Mouse (Mus musculus) cerebellum, postnatal 10 days (tissue): ENCODE measurements around the gene Rpl23.
"Not testable (repeated sequence)": the region's sequence is repeated elsewhere in the genome, so short reads cannot be mapped to it uniquely, and the experiment has no call there.

Experiments
- DNase-seq, 2 experiments: peaks; one replicate each; pipeline ENCODE4 v3.0.0; 2021; ENCODE audit warnings: mixed read lengths in 2 of 2

The Rpl23 gene

GRCm38 (mm10) chr11:97766154-97766881, 15.9 kb downstream of the Rpl23 start, which contains the start of gene Cwc25:
TSS of gene Cwc25 (minus strand) at chr11:97766556.
- peak; percentile 97 to 98 for DNase-seq

DNA sequence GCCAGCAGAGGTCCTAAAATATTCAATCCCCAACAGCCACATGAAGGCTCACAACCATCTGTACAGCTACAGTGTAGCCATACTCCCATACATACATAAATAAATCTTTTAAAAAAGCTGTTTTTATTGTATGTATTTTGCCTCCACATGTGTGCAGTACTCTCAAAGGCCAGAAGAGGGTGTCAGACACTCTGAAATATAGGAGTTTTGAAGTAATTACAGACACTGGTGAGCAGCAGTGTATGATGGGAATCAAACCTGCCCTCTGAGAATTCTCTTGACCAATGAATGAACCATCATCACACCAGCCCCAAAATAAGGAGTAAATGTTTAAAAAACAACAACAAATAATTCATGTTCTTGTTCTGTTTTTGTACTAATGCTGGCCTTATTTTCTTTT, 20.6 kb downstream of the Rpl23 start:
- no peak for DNase-seq

GRCm38 (mm10) chr11:97758942-97759341, 23.3 kb downstream of the Rpl23 start:
- no peak for DNase-seq

DNA sequence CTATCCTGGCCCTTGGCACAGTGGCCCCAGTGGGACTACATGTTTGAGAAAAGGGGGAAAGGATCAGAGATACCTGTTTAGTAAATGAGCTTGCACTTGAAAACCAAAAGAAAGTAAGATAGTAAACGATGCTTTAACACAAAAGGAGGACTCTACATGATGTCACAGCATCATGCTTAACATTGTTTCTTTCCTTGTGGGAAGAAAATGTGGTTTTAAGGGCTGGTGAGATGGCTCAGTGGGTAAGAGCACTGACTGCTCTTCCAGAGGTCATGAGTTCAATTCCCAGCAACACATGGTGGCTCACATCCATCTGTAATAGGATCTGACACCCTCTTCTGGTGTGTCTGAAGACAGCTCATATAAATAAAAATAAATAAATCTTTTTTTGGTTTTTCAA, 24.1 kb downstream of the Rpl23 start:
- no peak for DNase-seq

GRCm38 (mm10) chr11:97753277-97753676, 29.0 kb downstream of the Rpl23 start:
- no peak for DNase-seq

DNA sequence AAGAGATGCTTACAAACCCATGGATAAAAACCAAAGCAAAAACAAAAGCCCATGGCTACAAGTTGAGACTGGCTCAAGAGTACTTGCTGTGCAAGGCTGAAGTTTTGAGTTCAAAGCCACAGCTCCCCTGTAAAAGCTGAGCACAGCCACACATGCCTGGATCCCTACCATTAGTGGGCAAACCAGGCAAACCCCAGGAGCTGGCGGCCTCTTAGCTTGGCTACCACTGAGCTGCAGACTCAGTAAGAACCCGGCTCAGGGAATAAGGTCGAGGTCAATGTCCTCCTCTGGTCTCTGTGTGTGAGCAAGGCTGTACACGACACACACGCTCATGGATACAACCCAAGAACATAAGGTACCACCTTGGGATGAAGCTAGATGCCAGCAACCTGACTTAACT, 33.7 kb downstream of the Rpl23 start:
- DNase-seq: no peak

DNA sequence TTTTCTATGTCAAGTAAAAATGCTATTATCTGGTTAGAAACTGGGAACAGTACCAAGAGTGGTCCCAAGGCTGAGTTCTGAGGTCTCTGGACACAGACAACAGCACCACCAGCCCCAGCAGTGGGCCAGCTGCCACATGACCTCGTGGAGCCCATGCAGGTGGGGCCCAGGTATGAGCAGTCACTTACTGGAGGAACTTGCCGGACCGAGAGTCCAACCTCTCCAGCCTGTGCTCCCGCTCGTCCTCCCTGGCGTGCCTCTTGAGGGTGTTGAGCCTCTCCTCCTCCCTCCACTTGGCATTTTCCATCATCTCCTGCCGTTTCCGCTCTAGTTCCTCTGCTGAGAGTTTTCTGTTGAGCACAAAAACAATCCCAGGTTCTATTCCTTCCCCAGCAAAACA, 34.5 kb downstream of the Rpl23 start:
- DNase-seq: no peak

GRCm38 (mm10) chr11:97745331-97745721, 36.9 kb downstream of the Rpl23 start:
- no peak for DNase-seq

DNA sequence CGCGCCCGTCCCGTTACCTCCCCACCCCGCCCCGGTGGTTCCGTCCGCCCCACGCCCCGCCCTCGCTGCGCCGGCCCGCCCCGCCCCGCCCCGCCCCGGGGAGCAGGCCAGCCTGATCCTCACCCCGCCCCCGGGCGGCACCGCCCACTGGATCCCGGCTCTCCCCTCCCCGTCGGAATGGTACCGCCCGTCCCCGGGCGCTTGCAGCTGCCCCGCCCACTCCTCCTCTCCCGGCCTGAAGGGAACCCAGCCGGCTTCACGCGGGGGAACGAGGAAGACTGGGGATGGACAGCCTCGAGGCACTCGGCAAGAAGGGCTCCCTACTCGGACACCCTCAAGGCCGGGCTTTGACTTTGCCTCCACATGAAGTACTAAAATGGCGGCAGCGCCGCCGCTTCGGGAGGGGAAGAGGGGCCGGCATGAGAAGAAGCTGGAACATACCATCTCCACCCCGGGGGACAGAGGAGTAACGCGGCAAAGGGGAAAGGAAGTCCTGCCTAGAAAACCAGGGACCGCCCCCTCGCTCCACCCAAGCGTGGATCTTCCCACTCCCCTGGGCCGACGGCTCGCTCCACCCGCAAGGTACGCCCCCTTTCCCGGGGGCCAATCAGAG, 37.4 kb downstream of the Rpl23 start:
- peak; percentile 99 to 100 for DNase-seq

DNA sequence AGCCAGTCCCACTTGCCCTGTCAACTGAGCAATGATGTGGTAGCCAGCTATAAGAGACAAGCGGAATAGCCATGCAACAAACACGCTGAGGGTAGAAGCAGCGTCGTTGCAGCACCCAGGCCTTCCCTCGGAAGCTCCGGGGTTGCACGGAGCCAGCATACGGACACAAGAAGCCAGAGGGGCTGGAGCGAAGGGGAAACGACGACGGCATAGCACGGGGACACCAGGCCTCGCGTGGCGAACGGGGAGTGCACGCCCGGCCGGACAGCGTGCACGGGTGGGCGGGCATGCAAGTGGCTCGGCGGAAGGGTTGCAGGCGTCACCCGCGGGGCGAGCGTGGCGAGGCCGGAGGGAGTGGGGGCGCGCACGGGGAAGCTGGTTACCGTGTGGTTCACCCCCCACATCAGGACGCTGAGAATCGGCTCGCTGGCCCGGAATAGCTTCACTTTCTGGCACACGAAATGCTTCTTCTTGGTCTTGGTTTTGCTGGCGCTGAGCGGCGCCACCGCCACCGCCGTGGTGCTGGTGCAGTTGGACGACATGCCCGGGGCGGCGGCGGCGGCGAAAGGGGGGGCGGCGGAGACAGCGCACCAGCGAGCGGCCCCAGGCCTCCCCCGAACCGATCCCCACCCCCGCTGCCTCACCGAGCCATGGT, 38.0 kb downstream of the Rpl23 start, which contains the start of gene Pip4k2b:
Gene Pip4k2b (minus strand): TSS at position 642 of the 655 bp plus-strand sequence.
- peak in 1 of 2 experiments; percentile 78 for DNase-seq

DNA sequence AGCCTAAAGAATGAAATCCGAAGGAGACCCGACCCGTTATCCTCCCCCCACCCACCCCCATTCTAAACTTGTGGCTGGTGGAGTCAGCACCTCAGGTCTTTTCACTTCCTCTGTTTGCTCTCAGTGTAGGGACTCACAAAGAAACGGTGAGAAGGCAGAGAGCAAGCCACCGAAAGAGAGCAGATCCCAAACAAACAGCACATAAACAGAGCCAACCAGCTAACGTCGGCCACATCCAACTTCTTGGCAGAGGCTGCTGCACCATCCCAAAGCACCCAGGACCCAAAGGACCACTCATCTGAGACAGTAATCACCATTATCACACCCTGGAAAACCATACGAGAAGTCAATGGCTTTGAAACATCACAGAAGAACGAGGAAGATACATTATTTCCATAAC, 38.8 kb downstream of the Rpl23 start:
- DNase-seq: no peak

- DNase-seq: no peak
Measured at GRCm38 (mm10) chr11:97742591-97742990, 39.6 kb downstream of the Rpl23 start.

GRCm38 (mm10) chr11:97742157-97742556, 40.1 kb downstream of the Rpl23 start:
- DNase-seq: no peak

- DNase-seq: no peak
Measured at GRCm38 (mm10) chr11:97740190-97740589, 42.0 kb downstream of the Rpl23 start.

DNA sequence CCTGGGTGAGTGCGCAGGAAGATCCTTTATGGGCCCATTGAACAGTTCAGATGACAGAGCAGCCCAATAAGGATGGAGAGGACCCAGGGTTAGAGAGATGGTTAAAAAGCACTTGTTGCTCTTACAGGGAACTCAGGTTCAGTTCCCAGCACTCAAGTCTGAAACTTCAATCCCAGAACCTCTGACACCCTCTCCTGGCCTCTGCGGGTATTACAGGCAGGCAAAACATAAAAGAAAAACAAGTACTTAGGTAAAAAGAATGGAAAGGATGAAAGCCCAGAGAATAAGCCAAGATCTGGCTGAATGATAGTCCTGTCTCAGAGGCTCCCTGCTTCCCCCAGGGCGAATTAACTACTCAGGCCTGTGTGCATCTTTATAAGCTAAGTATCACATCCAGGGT, 43.1 kb downstream of the Rpl23 start:
- no peak for DNase-seq

- no peak for DNase-seq
Measured at GRCm38 (mm10) chr11:97738703-97739102, 43.5 kb downstream of the Rpl23 start.

DNA sequence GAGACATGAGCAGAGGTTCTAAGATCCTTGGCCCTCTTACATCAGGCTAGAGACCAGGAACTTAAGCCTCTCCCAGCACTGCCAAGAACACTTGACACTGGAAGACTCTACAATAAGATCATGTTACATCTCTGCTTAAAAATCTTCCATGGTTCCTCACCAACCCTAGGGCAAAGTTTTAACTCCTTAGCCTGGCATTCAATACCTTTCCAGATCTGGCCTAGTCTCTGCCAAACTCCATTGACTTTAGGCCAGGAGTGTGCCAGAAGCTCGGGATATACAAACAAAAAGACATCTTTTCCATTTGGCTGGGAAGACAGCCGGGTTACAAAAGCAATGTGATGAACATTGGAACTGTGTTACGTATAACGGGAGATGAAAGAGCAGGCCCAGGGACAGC, 44.6 kb downstream of the Rpl23 start:
- DNase-seq: no peak

GRCm38 (mm10) chr11:97736645-97737044, 45.6 kb downstream of the Rpl23 start:
- no peak for DNase-seq

- not testable (repeated sequence) for DNase-seq
Measured at GRCm38 (mm10) chr11:97734810-97735209, 47.4 kb downstream of the Rpl23 start.

GRCm38 (mm10) chr11:97733689-97734088, 48.5 kb downstream of the Rpl23 start:
- DNase-seq: no peak

GRCm38 (mm10) chr11:97728730-97729129, 53.5 kb downstream of the Rpl23 start:
- no peak for DNase-seq

DNA sequence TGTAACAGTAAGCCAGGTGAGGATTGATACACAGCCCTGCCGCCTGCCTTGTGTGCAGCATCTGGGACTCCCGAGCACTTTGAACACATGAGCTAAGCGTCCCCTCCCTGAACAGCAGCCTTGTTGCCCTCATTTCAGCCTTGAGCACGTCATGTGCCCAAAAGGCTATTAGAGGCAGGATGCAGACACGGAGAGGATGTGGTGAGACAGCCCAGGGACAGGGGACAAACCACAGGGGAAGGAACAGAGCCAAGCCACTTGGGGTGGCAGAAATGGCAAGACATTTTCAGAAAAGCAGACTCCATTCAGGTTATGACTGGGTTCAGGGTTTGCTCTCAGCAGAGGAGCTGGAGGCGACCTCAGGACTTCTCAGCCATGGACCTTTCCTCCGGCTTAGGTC, 53.9 kb downstream of the Rpl23 start:
- no peak for DNase-seq
